Mouse (Mus musculus): ENCODE data around the gene Snx20. TPM values are rescaled to one million over a fixed set of nuclear protein-coding genes. Genes with fewer than 3 reads are reported as not detected.
A peak's percentile ranks its signal among the peaks of the same experiment; 100 is the strongest.

Snx20 gene
- polyA plus RNA-seq, 1 experiment from 2014 or later: 1.5 TPM

GRCm38 (mm10) chr8:88626433-88626832 is 9.5 kb downstream of the Snx20 start:
- WGBS: 67% methylated on average over 3 of the region's 3 CpGs
- H3K36me3 ChIP-seq (replicated peaks; ENCODE audit: control insufficient read depth, insufficient read depth, low read depth, low read length): no peaks in the 10 kb centered on the region

GRCm38 (mm10) chr8:88624276-88624675 is 11.7 kb downstream of the Snx20 start:
- H3K27me3 ChIP-seq (ENCODE audit: control insufficient read depth, insufficient read depth, low read length): peaks cover 4% of the 10 kb centered on the region
- DNase-seq (ENCODE audit: low spot score) (no peak), ATAC-seq (replicated peaks; ENCODE audit: insufficient number of reproducible peaks, low FRiP score, low TSS enrichment, low read depth) (no peak)
- no peak overlapping the region for H3K4me2 ChIP-seq (ENCODE audit: low read depth, low read length)
- no peak overlapping the region for H3K27ac ChIP-seq (replicated peaks; ENCODE audit: low read depth, low read length)
- no peaks in the 10 kb centered on the region; the same call in 1 of the 2 replicates for H3K4me1 ChIP-seq (ENCODE audit: control insufficient read depth, insufficient read depth, low read length)
- H3K9me3 ChIP-seq (replicated peaks; ENCODE audit: control insufficient read depth, low read length): no peaks in the 10 kb centered on the region
- H3K9ac ChIP-seq (replicated peaks; ENCODE audit: low read length): no peak overlapping the region
- no peak overlapping the region for H3K4me3 ChIP-seq (ENCODE audit: low read depth, low read length)
- no peaks in the 10 kb centered on the region for H3K36me3 ChIP-seq (replicated peaks; ENCODE audit: control insufficient read depth, insufficient read depth, low read depth, low read length)
- 89% methylated on average over 3 of the region's 3 CpGs for whole genome bisulfite sequencing

More at GRCm38 (mm10) chr8:88626433-88626832, 9.5 kb downstream of the Snx20 start:
- H3K27me3 ChIP-seq (ENCODE audit: control insufficient read depth, insufficient read depth, low read length): peaks cover 4% of the 10 kb centered on the region
- H3K4me1 ChIP-seq (ENCODE audit: control insufficient read depth, insufficient read depth, low read length): no peaks in the 10 kb centered on the region; the same call in 1 of the 2 replicates
- H3K9me3 ChIP-seq (replicated peaks; ENCODE audit: control insufficient read depth, low read length): no peaks in the 10 kb centered on the region
- DNase-seq (ENCODE audit: low spot score) (no peak), ATAC-seq (replicated peaks; ENCODE audit: insufficient number of reproducible peaks, low FRiP score, low TSS enrichment, low read depth) (no peak)
- no peak overlapping the region for H3K9ac ChIP-seq (replicated peaks; ENCODE audit: low read length)
- no peak overlapping the region for H3K4me3 ChIP-seq (ENCODE audit: low read depth, low read length)
- H3K27ac ChIP-seq (replicated peaks; ENCODE audit: low read depth, low read length): no peak overlapping the region
- no peak overlapping the region for H3K4me2 ChIP-seq (ENCODE audit: low read depth, low read length)

- WGBS: 57% methylated on average over 3 of the region's 3 CpGs
- Histone ChIP-seq H3K36me3 (replicated peaks; ENCODE audit: control insufficient read depth, insufficient read depth, low read depth, low read length) (no peaks in the 10 kb centered on the region), H3K4me1 (ENCODE audit: control insufficient read depth, insufficient read depth, low read length) (no peaks in the 10 kb centered on the region; the same call in 1 of the 2 replicates), H3K4me2 (ENCODE audit: low read depth, low read length) (no peak overlapping the region), H3K4me3 (ENCODE audit: low read depth, low read length) (no peak overlapping the region), H3K27ac (replicated peaks; ENCODE audit: low read depth, low read length) (no peak overlapping the region), H3K27me3 (ENCODE audit: control insufficient read depth, insufficient read depth, low read length) (peaks cover 4% of the 10 kb centered on the region), H3K9me3 (replicated peaks; ENCODE audit: control insufficient read depth, low read length) (no peaks in the 10 kb centered on the region), H3K9ac (replicated peaks; ENCODE audit: low read length) (no peak overlapping the region)
- no peak for ATAC-seq (replicated peaks; ENCODE audit: insufficient number of reproducible peaks, low FRiP score, low TSS enrichment, low read depth)
- no peak for DNase-seq (ENCODE audit: low spot score)
Observed at GRCm38 (mm10) chr8:88623351-88623750, 12.6 kb downstream of the Snx20 start.

- ATAC-seq (replicated peaks; ENCODE audit: insufficient number of reproducible peaks, low FRiP score, low TSS enrichment, low read depth) (no peak), DNase-seq (ENCODE audit: low spot score) (peak; percentile 87)
- no peaks in the 10 kb centered on the region for H3K4me1 ChIP-seq (ENCODE audit: control insufficient read depth, insufficient read depth, low read length)
- H3K27ac ChIP-seq (replicated peaks; ENCODE audit: low read depth, low read length): no peak overlapping the region
- H3K4me2 ChIP-seq (ENCODE audit: low read depth, low read length): no peak overlapping the region
- no peak overlapping the region for H3K9ac ChIP-seq (replicated peaks; ENCODE audit: low read length)
- H3K4me3 ChIP-seq (ENCODE audit: low read depth, low read length): no peak overlapping the region
- no peaks in the 10 kb centered on the region for H3K36me3 ChIP-seq (replicated peaks; ENCODE audit: control insufficient read depth, insufficient read depth, low read depth, low read length)
- no peaks in the 10 kb centered on the region for H3K27me3 ChIP-seq (ENCODE audit: control insufficient read depth, insufficient read depth, low read length)
- 2% methylated on average over 8 of the region's 8 CpGs for WGBS
- no peaks in the 10 kb centered on the region for H3K9me3 ChIP-seq (replicated peaks; ENCODE audit: control insufficient read depth, low read length)
Observed at GRCm38 (mm10) chr8:88621408-88621807, 14.5 kb downstream of the Snx20 start.

GRCm38 (mm10) chr8:88620931-88621330 is 15.0 kb downstream of the Snx20 start:
- WGBS: 70% methylated on average over 5 of the region's 5 CpGs
- DNase-seq (ENCODE audit: low spot score) (no peak), ATAC-seq (replicated peaks; ENCODE audit: insufficient number of reproducible peaks, low FRiP score, low TSS enrichment, low read depth) (no peak)
- H3K36me3 ChIP-seq (replicated peaks; ENCODE audit: control insufficient read depth, insufficient read depth, low read depth, low read length): no peaks in the 10 kb centered on the region
- no peaks in the 10 kb centered on the region for H3K4me1 ChIP-seq (ENCODE audit: control insufficient read depth, insufficient read depth, low read length)
- H3K9me3 ChIP-seq (replicated peaks; ENCODE audit: control insufficient read depth, low read length): no peaks in the 10 kb centered on the region
- H3K4me3 ChIP-seq (ENCODE audit: low read depth, low read length): no peak overlapping the region
- H3K9ac ChIP-seq (replicated peaks; ENCODE audit: low read length): no peak overlapping the region
- no peak overlapping the region for H3K27ac ChIP-seq (replicated peaks; ENCODE audit: low read depth, low read length)
- H3K4me2 ChIP-seq (ENCODE audit: low read depth, low read length): no peak overlapping the region
- no peaks in the 10 kb centered on the region for H3K27me3 ChIP-seq (ENCODE audit: control insufficient read depth, insufficient read depth, low read length)

GRCm38 (mm10) chr8:88619513-88619912 is 16.4 kb downstream of the Snx20 start:
- 69% methylated on average over 3 of the region's 3 CpGs for WGBS
- H3K9me3 ChIP-seq (replicated peaks; ENCODE audit: control insufficient read depth, low read length): no peaks in the 10 kb centered on the region
- no peak overlapping the region for H3K9ac ChIP-seq (replicated peaks; ENCODE audit: low read length)
- no peaks in the 10 kb centered on the region for H3K4me1 ChIP-seq (ENCODE audit: control insufficient read depth, insufficient read depth, low read length)
- H3K27me3 ChIP-seq (ENCODE audit: control insufficient read depth, insufficient read depth, low read length): no peaks in the 10 kb centered on the region
- H3K4me2 ChIP-seq (ENCODE audit: low read depth, low read length): no peak overlapping the region
- ATAC-seq (replicated peaks; ENCODE audit: insufficient number of reproducible peaks, low FRiP score, low TSS enrichment, low read depth) (no peak), DNase-seq (ENCODE audit: low spot score) (no peak)
- H3K27ac ChIP-seq (replicated peaks; ENCODE audit: low read depth, low read length): no peak overlapping the region
- H3K36me3 ChIP-seq (replicated peaks; ENCODE audit: control insufficient read depth, insufficient read depth, low read depth, low read length): no peaks in the 10 kb centered on the region
- no peak overlapping the region for H3K4me3 ChIP-seq (ENCODE audit: low read depth, low read length)

GRCm38 (mm10) chr8:88618612-88619011 is 17.3 kb downstream of the Snx20 start:
- Histone ChIP-seq H3K36me3 (replicated peaks; ENCODE audit: control insufficient read depth, insufficient read depth, low read depth, low read length) (no peaks in the 10 kb centered on the region), H3K27me3 (ENCODE audit: control insufficient read depth, insufficient read depth, low read length) (no peaks in the 10 kb centered on the region), H3K4me1 (ENCODE audit: control insufficient read depth, insufficient read depth, low read length) (no peaks in the 10 kb centered on the region), H3K4me3 (ENCODE audit: low read depth, low read length) (no peak overlapping the region), H3K27ac (replicated peaks; ENCODE audit: low read depth, low read length) (no peak overlapping the region), H3K9me3 (replicated peaks; ENCODE audit: control insufficient read depth, low read length) (no peaks in the 10 kb centered on the region), H3K4me2 (ENCODE audit: low read depth, low read length) (no peak overlapping the region), H3K9ac (replicated peaks; ENCODE audit: low read length) (no peak overlapping the region)
- 82% methylated on average over 5 of the region's 5 CpGs for WGBS
- ATAC-seq (replicated peaks; ENCODE audit: insufficient number of reproducible peaks, low FRiP score, low TSS enrichment, low read depth) (no peak), DNase-seq (ENCODE audit: low spot score) (no peak)

GRCm38 (mm10) chr8:88614981-88615380 is 20.9 kb downstream of the Snx20 start:
- no peak for DNase-seq (ENCODE audit: low spot score)
- no peaks in the 10 kb centered on the region for H3K27me3 ChIP-seq (ENCODE audit: control insufficient read depth, insufficient read depth, low read length)
- 75% methylated on average over 5 of the region's 5 CpGs for WGBS
- no peaks in the 10 kb centered on the region for H3K36me3 ChIP-seq (replicated peaks; ENCODE audit: control insufficient read depth, insufficient read depth, low read depth, low read length)
- no peak overlapping the region for H3K4me3 ChIP-seq (ENCODE audit: low read depth, low read length)
- no peak overlapping the region for H3K4me2 ChIP-seq (ENCODE audit: low read depth, low read length)
- ATAC-seq (replicated peaks; ENCODE audit: insufficient number of reproducible peaks, low FRiP score, low TSS enrichment, low read depth): no peak
- no peaks in the 10 kb centered on the region for H3K4me1 ChIP-seq (ENCODE audit: control insufficient read depth, insufficient read depth, low read length)
- H3K9ac ChIP-seq (replicated peaks; ENCODE audit: low read length): no peak overlapping the region
- no peaks in the 10 kb centered on the region for H3K9me3 ChIP-seq (replicated peaks; ENCODE audit: control insufficient read depth, low read length)
- no peak overlapping the region for H3K27ac ChIP-seq (replicated peaks; ENCODE audit: low read depth, low read length)
